Mouse (Mus musculus): ENCODE measurements around the gene Btnl2. TPM values are rescaled to one million over a fixed set of nuclear protein-coding genes. Genes with fewer than 3 reads are reported as not detected.

The Btnl2 gene
- polyA plus RNA-seq, 1 experiment: not detected

DNA sequence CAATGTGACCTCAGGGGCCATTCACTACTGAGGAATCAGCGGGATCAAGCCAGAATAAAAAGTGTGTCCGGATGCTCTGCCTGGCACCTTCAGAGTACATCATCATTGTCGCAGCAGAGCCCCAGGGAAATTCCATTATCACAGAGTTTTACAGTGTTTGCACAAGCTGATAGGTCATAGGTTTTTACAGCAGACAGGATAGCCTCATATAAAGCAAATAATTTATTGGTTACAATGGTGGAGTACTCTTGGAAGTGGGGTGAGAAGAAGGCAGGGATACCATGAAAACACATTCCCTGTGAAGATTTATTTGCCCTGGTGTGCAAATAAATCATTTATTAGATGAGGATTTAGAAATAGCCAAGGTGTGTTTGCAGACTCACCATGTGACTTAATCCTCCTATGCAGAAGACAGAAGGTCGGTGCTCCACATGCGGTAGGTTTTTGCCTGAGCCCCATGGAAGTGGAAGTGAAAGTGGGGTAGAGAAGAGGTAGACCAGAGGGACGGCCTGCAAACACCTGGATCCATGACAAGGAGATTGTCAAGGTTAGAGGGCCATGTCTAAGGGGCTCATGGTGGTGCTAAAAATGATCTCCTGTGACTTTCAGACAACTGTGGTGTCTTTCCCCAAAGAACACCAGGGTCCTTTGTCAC lies 18.6 kb downstream of the Btnl2 start:
- H3K36me3 ChIP-seq (replicated peaks; ENCODE audit: low read length): no peaks in the 10 kb centered on the region
- no peak overlapping the region for H3K4me3 ChIP-seq (replicated peaks)
- no peak for TF ChIP-seq GATA1 (IDR thresholded peaks at IDR 0.05; ENCODE audit: borderline replicate concordance, low read length)
- no peak for TF ChIP-seq FLI1 (IDR thresholded peaks at IDR 0.05; ENCODE audit: low read length)
- peaks cover 25% of the 10 kb centered on the region for H3K27me3 ChIP-seq (replicated peaks)
- H3K9me3 ChIP-seq: 0 out of 2 replicates have a peak, but pooled peaks cover 3% of the 10 kb centered on the region
- peaks cover 7% of the 10 kb centered on the region for H3K4me1 ChIP-seq

- no peaks in the 10 kb centered on the region for H3K36me3 ChIP-seq (replicated peaks; ENCODE audit: low read length)
- peaks cover 3% of the 10 kb centered on the region; the same call in 1 of the 2 replicates for H3K4me1 ChIP-seq
- 0 out of 2 replicates have a peak, but pooled peaks cover 3% of the 10 kb centered on the region for H3K9me3 ChIP-seq
- no peak within 1 kb of the TSS for H3K4me3 ChIP-seq (replicated peaks)
- H3K27me3 ChIP-seq (replicated peaks): peaks cover 38% of the 10 kb centered on the region
- no peak for TF ChIP-seq FLI1 (IDR thresholded peaks at IDR 0.05; ENCODE audit: low read length)
- TF ChIP-seq GATA1 (IDR thresholded peaks at IDR 0.05; ENCODE audit: borderline replicate concordance, low read length): no peak
These were observed 22.2 kb downstream of the Btnl2 start, which contains the start of gene Btnl1 for GRCm38 (mm10) chr17:34376847-34377246. Btnl1 (plus strand) TSS chr17:34377132.

DNA sequence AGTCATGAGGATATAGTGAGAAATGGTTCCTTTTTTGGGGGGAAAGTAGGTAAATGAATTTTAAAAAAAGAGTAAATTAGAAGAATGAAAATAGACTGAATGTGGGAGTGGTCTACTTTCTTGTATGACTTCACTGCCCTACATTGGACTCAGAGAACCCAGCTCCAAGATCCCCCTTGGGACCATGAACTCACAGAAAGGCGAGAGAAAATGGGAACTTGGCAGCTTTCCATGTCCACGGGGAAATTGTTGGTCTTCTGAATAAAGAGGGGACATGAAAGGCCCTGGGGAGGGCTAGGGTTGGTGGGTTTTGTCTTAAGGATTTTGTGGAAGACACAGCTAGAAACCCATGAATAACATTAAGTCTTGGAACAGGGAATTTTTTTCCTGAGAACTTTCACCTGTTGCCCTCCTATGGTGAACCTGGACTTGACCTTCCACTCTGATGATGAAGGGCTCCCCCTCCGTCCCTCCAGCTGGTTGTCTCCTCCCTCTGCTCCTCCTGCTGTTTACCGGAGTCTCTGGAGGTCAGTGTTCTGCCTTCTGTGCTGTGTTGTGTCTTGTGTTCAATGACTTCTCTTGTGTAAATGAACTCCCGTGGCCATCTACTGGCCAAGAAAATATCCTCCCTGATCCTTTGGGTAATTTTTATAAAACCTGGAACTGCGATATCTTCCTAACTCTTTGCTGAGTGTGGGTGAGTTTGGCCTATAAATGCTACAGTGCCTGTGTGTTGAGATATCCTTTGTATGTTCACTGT lies 23.0 kb downstream of the Btnl2 start:
- Histone ChIP-seq H3K4me1 (peaks cover 3% of the 10 kb centered on the region; the same call in 1 of the 2 replicates), H3K27me3 (replicated peaks) (peaks cover 39% of the 10 kb centered on the region), H3K9me3 (0 out of 2 replicates have a peak, but pooled peaks cover 3% of the 10 kb centered on the region), H3K4me3 (replicated peaks) (no peak overlapping the region), H3K36me3 (replicated peaks; ENCODE audit: low read length) (no peaks in the 10 kb centered on the region)
- TF ChIP-seq GATA1 (IDR thresholded peaks at IDR 0.05; ENCODE audit: borderline replicate concordance, low read length) (no peak), FLI1 (IDR thresholded peaks at IDR 0.05; ENCODE audit: low read length) (no peak)

- Histone ChIP-seq H3K4me1 (peaks cover 3% of the 10 kb centered on the region; the same call in 1 of the 2 replicates), H3K9me3 (peaks cover 3% of the 10 kb centered on the region; the same call in 1 of the 2 replicates), H3K36me3 (replicated peaks; ENCODE audit: low read length) (no peaks in the 10 kb centered on the region), H3K27me3 (replicated peaks) (peaks cover 30% of the 10 kb centered on the region), H3K4me3 (replicated peaks) (no peak overlapping the region)
- TF ChIP-seq GATA1 (IDR thresholded peaks at IDR 0.05; ENCODE audit: borderline replicate concordance, low read length) (no peak), FLI1 (IDR thresholded peaks at IDR 0.05; ENCODE audit: low read length) (no peak)
These were observed 24.1 kb downstream of the Btnl2 start for GRCm38 (mm10) chr17:34378716-34379115.

- H3K27me3 ChIP-seq (replicated peaks): peaks cover 32% of the 10 kb centered on the region
- no peak for TF ChIP-seq FLI1 (IDR thresholded peaks at IDR 0.05; ENCODE audit: low read length)
- no peak for TF ChIP-seq GATA1 (IDR thresholded peaks at IDR 0.05; ENCODE audit: borderline replicate concordance, low read length)
- H3K4me3 ChIP-seq (replicated peaks): peak overlapping the region; percentile 53
- H3K36me3 ChIP-seq (replicated peaks; ENCODE audit: low read length): no peaks in the 10 kb centered on the region
- peaks cover 3% of the 10 kb centered on the region; the same call in 1 of the 2 replicates for H3K4me1 ChIP-seq
- H3K9me3 ChIP-seq: peaks cover 3% of the 10 kb centered on the region; the same call in 1 of the 2 replicates
These were observed 24.8 kb downstream of the Btnl2 start for GRCm38 (mm10) chr17:34379451-34379850.

DNA sequence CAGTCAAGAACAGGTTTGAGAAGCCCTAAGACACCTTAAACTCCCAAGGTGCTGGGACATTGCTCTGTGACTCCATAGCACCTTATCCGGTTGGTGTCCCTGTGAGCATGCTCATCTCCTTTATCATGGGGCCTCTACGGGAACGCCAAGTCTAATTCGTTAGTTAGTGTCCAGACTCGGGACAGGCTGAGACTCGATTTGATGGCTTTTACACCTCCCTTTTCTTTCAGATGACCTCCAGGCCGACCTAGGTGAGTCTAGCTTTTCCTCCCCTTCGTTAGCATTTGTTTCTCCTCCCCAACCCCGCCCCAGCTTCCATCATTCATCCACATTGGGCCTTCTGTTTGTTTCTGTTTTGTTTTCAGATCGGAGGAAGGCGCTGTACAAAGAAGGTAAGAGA lies 27.3 kb downstream of the Btnl2 start:
- peaks cover 9% of the 10 kb centered on the region for H3K4me1 ChIP-seq
- H3K36me3 ChIP-seq (replicated peaks; ENCODE audit: low read length): no peaks in the 10 kb centered on the region
- H3K4me3 ChIP-seq (replicated peaks): no peak overlapping the region
- peaks cover 36% of the 10 kb centered on the region for H3K27me3 ChIP-seq (replicated peaks)
- no peaks in the 10 kb centered on the region; the same call in 1 of the 2 replicates for H3K9me3 ChIP-seq
- TF ChIP-seq GATA1 (IDR thresholded peaks at IDR 0.05; ENCODE audit: borderline replicate concordance, low read length): no peak
- no peak for TF ChIP-seq FLI1 (IDR thresholded peaks at IDR 0.05; ENCODE audit: low read length)

- Histone ChIP-seq H3K4me3 (replicated peaks) (no peak overlapping the region), H3K4me1 (peaks cover 9% of the 10 kb centered on the region), H3K27me3 (replicated peaks) (peaks cover 33% of the 10 kb centered on the region), H3K36me3 (replicated peaks; ENCODE audit: low read length) (no peaks in the 10 kb centered on the region), H3K9me3 (no peaks in the 10 kb centered on the region; the same call in 1 of the 2 replicates)
- TF ChIP-seq GATA1 (IDR thresholded peaks at IDR 0.05; ENCODE audit: borderline replicate concordance, low read length) (no peak), FLI1 (IDR thresholded peaks at IDR 0.05; ENCODE audit: low read length) (no peak)
These were observed 28.6 kb downstream of the Btnl2 start for GRCm38 (mm10) chr17:34383212-34383611.

DNA sequence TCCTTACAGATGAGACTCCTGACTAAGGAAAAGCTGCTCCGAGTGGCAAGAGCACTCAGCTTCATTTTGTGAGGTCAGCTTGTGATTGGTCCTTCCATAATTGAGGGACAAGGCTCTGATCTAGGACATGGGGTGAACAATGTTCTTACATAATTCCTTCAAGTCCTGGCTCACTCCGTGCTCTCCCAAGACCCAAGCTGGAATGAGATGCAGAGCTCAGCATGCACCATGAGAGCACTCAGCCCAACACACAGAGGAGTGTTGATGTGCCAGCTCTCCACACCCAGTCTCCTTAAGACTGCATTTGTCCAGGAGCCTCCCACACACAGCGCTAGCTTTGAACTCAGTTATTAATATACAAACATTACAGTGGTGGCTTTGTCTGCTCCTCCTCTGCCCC lies 30.1 kb downstream of the Btnl2 start:
- Histone ChIP-seq H3K27me3 (replicated peaks) (peaks cover 29% of the 10 kb centered on the region), H3K36me3 (replicated peaks; ENCODE audit: low read length) (no peaks in the 10 kb centered on the region), H3K4me1 (peaks cover 5% of the 10 kb centered on the region), H3K9me3 (no peaks in the 10 kb centered on the region; the same call in 1 of the 2 replicates), H3K4me3 (replicated peaks) (no peak overlapping the region)
- TF ChIP-seq FLI1 (IDR thresholded peaks at IDR 0.05; ENCODE audit: low read length) (no peak), GATA1 (IDR thresholded peaks at IDR 0.05; ENCODE audit: borderline replicate concordance, low read length) (no peak)

DNA sequence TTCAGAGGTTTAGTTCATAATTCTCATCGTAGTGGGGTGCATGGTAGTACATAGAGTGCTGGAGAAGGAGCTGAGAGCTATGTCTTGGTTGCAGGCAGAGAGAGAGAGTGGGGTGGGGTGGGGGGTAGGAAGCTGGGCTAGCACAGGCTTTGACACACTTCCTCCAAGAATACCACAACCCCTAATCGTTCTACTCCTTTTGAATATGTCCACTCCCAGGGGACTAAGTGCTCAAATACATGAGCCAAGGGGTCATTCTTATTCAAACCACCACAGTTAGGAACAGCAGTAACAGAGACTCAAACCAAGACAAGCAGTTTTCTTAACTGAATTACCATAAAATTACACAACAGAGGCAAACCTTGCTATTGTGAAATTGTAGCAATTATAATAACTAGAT lies 32.0 kb downstream of the Btnl2 start:
- H3K9me3 ChIP-seq: no peaks in the 10 kb centered on the region; the same call in 1 of the 2 replicates
- no peak for TF ChIP-seq GATA1 (IDR thresholded peaks at IDR 0.05; ENCODE audit: borderline replicate concordance, low read length)
- no peak for TF ChIP-seq FLI1 (IDR thresholded peaks at IDR 0.05; ENCODE audit: low read length)
- peaks cover 6% of the 10 kb centered on the region for H3K4me1 ChIP-seq
- no peaks in the 10 kb centered on the region for H3K36me3 ChIP-seq (replicated peaks; ENCODE audit: low read length)
- peaks cover 29% of the 10 kb centered on the region for H3K27me3 ChIP-seq (replicated peaks)
- H3K4me3 ChIP-seq (replicated peaks): no peak overlapping the region

- H3K9me3 ChIP-seq: no peaks in the 10 kb centered on the region
- TF ChIP-seq FLI1 (IDR thresholded peaks at IDR 0.05; ENCODE audit: low read length) (no peak), GATA1 (IDR thresholded peaks at IDR 0.05; ENCODE audit: borderline replicate concordance, low read length) (no peak)
These were observed 33.9 kb downstream of the Btnl2 start for GRCm38 (mm10) chr17:34388513-34388912.

More at GRCm38 (mm10) chr17:34388513-34388912, 33.9 kb downstream of the Btnl2 start:
- Histone ChIP-seq H3K4me3 (replicated peaks) (no peak overlapping the region), H3K4me1 (peaks cover 16% of the 10 kb centered on the region), H3K27me3 (replicated peaks) (peaks cover 27% of the 10 kb centered on the region), H3K36me3 (replicated peaks; ENCODE audit: low read length) (no peaks in the 10 kb centered on the region)

Data from megakaryocyte, embryonic 14.5 days (primary cell).